Mouse (Mus musculus): ENCODE data around the gene Becn1.
A peak's percentile ranks its signal among the peaks of the same experiment; 100 is the strongest.

Becn1 gene

DNA sequence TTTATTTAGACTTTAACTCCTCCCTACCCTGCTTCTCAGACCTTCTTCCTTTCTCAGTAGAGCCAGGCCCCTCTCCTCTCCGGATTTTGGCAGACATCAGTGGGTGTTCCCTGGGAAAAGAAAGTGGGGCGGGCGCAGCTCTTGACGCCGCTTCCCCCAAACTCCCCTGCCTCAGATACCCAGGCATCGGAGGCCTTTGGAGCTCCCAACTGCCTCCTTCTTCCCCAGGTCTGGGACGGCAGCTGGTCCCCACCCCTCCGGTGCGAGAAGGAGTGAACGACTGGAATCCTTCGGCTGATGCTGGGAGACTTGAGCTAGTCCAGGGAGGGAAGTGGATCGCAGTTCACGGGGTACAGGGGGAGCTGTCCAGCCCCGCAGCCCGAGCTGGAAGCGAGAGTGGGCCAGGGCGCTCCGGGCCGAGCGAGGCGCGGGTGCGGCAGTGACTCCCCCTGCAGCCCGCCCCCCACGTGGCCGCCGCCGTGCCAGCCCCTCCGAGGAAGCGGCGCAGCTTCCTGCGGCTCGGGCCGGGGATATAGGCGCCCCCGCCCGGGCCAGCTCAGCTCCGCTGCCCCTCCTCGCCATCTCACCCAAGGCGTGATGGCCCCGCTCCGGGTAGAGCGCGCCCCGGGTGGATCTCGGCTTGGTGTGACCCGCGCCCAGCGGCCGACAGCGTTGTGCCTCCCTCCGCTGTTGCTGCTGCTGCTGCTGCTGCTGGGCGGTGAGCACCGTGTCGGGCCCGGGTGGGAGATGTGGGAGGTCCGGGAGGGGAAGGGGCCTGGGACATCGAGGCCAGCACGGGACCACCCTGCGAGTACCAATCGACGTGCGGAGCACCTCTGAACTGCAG is 56.0 kb downstream of the Becn1 start, which contains the start of gene Ramp2:
Gene Ramp2, plus strand, starts transcription at position 174 of the 847 bp plus-strand sequence.
- peak; percentile 19 to 28 for DNase-seq (ENCODE audit: low read depth in 2 of 2, low spot score in 2 of 2)

DNA sequence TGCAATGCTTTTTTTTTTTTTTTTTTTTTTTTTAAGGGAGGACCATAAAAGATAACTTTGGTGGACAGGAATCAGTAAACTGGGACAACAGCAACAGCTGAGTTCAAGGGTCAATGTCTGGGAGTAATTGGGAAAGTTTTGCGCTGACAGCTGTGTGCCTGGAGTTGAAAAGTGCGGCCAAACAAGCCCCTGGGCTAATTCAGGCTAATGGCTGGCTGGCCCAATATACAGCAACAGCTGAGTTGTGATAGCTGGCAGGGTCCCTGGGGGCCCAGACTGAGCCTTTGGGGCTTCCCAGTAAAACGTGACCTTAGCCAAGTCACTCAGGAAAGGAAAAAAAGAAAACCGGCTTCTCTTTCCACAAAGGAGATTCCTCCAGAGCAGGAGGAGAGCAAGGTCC is 57.0 kb downstream of the Becn1 start:
- DNase-seq (ENCODE audit: low read depth in 2 of 2, low spot score in 2 of 2) = no peak

DNA sequence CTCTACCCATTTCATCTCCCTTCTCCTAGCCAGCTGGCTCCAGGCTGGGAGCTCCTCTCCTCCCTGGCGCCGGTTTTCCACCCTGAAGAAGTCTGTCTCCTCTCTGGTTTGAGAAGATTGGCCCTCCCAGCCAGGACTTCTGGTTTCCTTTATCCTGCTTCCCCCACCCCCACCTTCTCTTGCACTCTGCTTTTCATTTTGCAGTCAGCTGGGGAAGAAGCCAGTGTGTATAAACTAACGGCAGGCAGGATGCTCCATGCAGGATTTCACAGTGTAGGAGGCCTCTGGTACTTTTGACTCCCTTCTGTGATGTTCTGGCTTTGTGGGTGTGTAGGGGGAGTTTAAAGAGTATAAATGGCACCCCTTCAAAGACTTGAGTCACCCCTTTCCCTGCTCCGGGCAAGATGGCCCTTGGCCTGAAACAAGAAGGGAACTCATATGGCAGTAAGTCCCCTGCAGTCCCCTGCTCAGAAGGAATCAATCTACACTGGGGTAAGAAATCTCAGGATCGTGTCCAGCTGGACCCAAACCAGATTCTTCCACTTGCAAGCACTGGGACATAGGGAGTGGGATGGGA is 63.9 kb downstream of the Becn1 start:
- no peak for DNase-seq (ENCODE audit: low read depth in 2 of 2, low spot score in 2 of 2)

DNA sequence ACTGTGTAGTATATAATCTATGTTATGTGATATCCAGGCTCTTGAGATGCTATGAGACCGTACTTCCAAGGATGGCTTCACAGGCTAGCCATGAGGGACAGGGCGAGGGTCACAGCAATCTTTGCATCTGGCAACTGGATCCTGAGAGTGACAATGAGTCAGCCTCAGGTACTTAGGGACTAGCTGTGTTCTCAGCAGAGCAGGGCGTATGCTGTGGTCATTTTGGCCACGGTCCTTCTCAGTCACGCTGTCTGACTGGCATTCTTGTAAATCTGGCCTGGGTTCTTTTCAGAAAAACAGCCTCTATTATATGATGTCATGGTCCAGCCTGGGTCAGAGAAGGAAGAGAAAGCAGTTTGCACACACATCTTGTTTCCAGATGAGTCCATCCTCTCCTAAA is 65.3 kb downstream of the Becn1 start:
- no peak for DNase-seq (ENCODE audit: low read depth in 2 of 2, low spot score in 2 of 2)
